Mouse (Mus musculus) erythroblast, embryonic 14.5 days (primary cell): ENCODE data around the gene Orc6. TPM values are rescaled to one million over a fixed set of nuclear protein-coding genes. Genes with fewer than 3 reads are reported as not detected.

Source experiments
- H3K27me3 ChIP-seq: 2 replicates; pipeline ENCODE4 v1.6.1; 2012; ENCODE audit warnings: inconsistent platforms; ENCODE audit not compliant: control insufficient read depth
- H3K36me3 ChIP-seq: 2 replicates; pipeline ENCODE4 v1.6.1; 2012; ENCODE audit warnings: mild to moderate bottlenecking, inconsistent platforms; ENCODE audit not compliant: control insufficient read depth
- H3K4me1 ChIP-seq: 2 replicates; pipeline ENCODE4 v1.6.1; 2012; ENCODE audit warnings: inconsistent platforms; ENCODE audit not compliant: control insufficient read depth
- H3K4me3 ChIP-seq: replicated peaks from 2 replicates; pipeline ENCODE3; 2012; ENCODE audit warnings: moderate library complexity, mild to moderate bottlenecking, inconsistent platforms
- H3K9me3 ChIP-seq: 2 replicates; pipeline ENCODE4 v1.6.1; 2012; ENCODE audit warnings: low read length, inconsistent platforms, mixed read lengths; ENCODE audit not compliant: control insufficient read depth
- GATA1 ChIP-seq: IDR thresholded peaks from 2 replicates; pipeline ENCODE4 v1.6.1; 2012; ENCODE audit warnings: low read length, inconsistent platforms, mixed read lengths
- TAL1 ChIP-seq: IDR thresholded peaks from 3 replicates; pipeline ENCODE4 v1.6.1; 2012; ENCODE audit warnings: low read length, inconsistent platforms, mixed read lengths
- polyA plus RNA-seq: library from polyadenylated mRNA; stranded (reverse); fragments of >175 nt; gene quantifications from 2 replicates; pipeline ENCODE4 v1.2.3, GENCODE M21; 2012

Gene Orc6
- 0.90 and 2.3 TPM in 2 replicates for polyA plus RNA-seq

GRCm38 (mm10) chr8:85299434-85300077, at the start of gene Orc6, which contains the start of gene Vps35:
TSS of gene Orc6 (plus strand) at chr8:85299632.
TSS of gene Vps35 (minus strand) at chr8:85299802.
- TF ChIP-seq GATA1 (no peak), TAL1 (no peak)
- H3K4me3 ChIP-seq, result peak within 1 kb of the TSS; percentile 100
- peaks cover 46% of the 10 kb centered on the region for H3K4me1 ChIP-seq
- peaks cover 47% of the 10 kb centered on the region for H3K36me3 ChIP-seq
- H3K27me3 ChIP-seq, result no peaks in the 10 kb centered on the region
- no peaks in the 10 kb centered on the region for H3K9me3 ChIP-seq

GRCm38 (mm10) chr8:85286846-85287245, 12.6 kb upstream of the Orc6 start:
- no peak overlapping the region for H3K4me3 ChIP-seq
- no peaks in the 10 kb centered on the region for H3K9me3 ChIP-seq
- H3K27me3 ChIP-seq, result no peaks in the 10 kb centered on the region
- peaks cover 85% of the 10 kb centered on the region for H3K36me3 ChIP-seq
- TF ChIP-seq TAL1 (no peak), GATA1 (no peak)
- no peaks in the 10 kb centered on the region for H3K4me1 ChIP-seq

GRCm38 (mm10) chr8:85298600-85299433, 615 bp upstream of the Orc6 start:
- TF ChIP-seq GATA1 (no peak), TAL1 (no peak)
- peak overlapping the region; percentile 100 for H3K4me3 ChIP-seq
- H3K36me3 ChIP-seq, result peaks cover 48% of the 10 kb centered on the region

GRCm38 (mm10) chr8:85301941-85302340, 2.5 kb downstream of the Orc6 start:
- Histone ChIP-seq H3K36me3 (peaks cover 63% of the 10 kb centered on the region), H3K4me3 (peak overlapping the region; percentile 100), H3K27me3 (no peaks in the 10 kb centered on the region), H3K4me1 (peaks cover 48% of the 10 kb centered on the region), H3K9me3 (no peaks in the 10 kb centered on the region)
- TF ChIP-seq GATA1 (no peak), TAL1 (no peak)

More at GRCm38 (mm10) chr8:85298600-85299433, 615 bp upstream of the Orc6 start:
- H3K27me3 ChIP-seq, result no peaks in the 10 kb centered on the region
- H3K9me3 ChIP-seq, result no peaks in the 10 kb centered on the region
- peaks cover 45% of the 10 kb centered on the region for H3K4me1 ChIP-seq

GRCm38 (mm10) chr8:85302931-85303330, 3.5 kb downstream of the Orc6 start:
- TF ChIP-seq GATA1 (no peak), TAL1 (no peak)
- H3K4me3 ChIP-seq, result no peak overlapping the region
- H3K36me3 ChIP-seq, result peaks cover 73% of the 10 kb centered on the region
- no peaks in the 10 kb centered on the region for H3K27me3 ChIP-seq
- no peaks in the 10 kb centered on the region for H3K9me3 ChIP-seq
- peaks cover 40% of the 10 kb centered on the region for H3K4me1 ChIP-seq

- Histone ChIP-seq H3K9me3 (no peaks in the 10 kb centered on the region), H3K4me3 (no peak overlapping the region), H3K4me1 (peaks cover 34% of the 10 kb centered on the region), H3K27me3 (no peaks in the 10 kb centered on the region), H3K36me3 (peaks cover 79% of the 10 kb centered on the region)
- TF ChIP-seq TAL1 (no peak), GATA1 (no peak)
Measured at GRCm38 (mm10) chr8:85303531-85303930, 4.1 kb downstream of the Orc6 start.

- TF ChIP-seq TAL1 (no peak), GATA1 (no peak)
- Histone ChIP-seq H3K4me3 (no peak overlapping the region), H3K4me1 (peaks cover 8% of the 10 kb centered on the region), H3K9me3 (no peaks in the 10 kb centered on the region), H3K36me3 (peaks cover 61% of the 10 kb centered on the region), H3K27me3 (no peaks in the 10 kb centered on the region)
Measured at GRCm38 (mm10) chr8:85308564-85308963, 9.1 kb downstream of the Orc6 start.

GRCm38 (mm10) chr8:85311743-85312142, 12.3 kb downstream of the Orc6 start:
- TF ChIP-seq GATA1 (no peak), TAL1 (no peak)
- peaks cover 11% of the 10 kb centered on the region for H3K4me1 ChIP-seq
- peaks cover 2% of the 10 kb centered on the region for H3K9me3 ChIP-seq
- no peak overlapping the region for H3K4me3 ChIP-seq
- H3K27me3 ChIP-seq, result no peaks in the 10 kb centered on the region
- peaks cover 37% of the 10 kb centered on the region for H3K36me3 ChIP-seq

- Histone ChIP-seq H3K4me3 (no peak overlapping the region), H3K4me1 (peaks cover 23% of the 10 kb centered on the region), H3K27me3 (no peaks in the 10 kb centered on the region), H3K36me3 (peaks cover 35% of the 10 kb centered on the region), H3K9me3 (peaks cover 10% of the 10 kb centered on the region)
- TF ChIP-seq TAL1, result no peak
Measured at GRCm38 (mm10) chr8:85313036-85313435, 13.6 kb downstream of the Orc6 start.
